Mouse (Mus musculus): ENCODE measurements at regions not wholly inside any gene's neighbourhood (a gene's known extent, or its start where the extent isn't known, plus 50 kb on each side); places are given as distances from the start of the nearest gene placed in this dataset.

- H3K27me3 ChIP-seq (ENCODE audit: insufficient read depth, poor library complexity, severe bottlenecking) = no peaks in the 10 kb centered on the region
- H3K4me1 ChIP-seq (replicated peaks) = no peaks in the 10 kb centered on the region
- H3K36me3 ChIP-seq = no peaks in the 10 kb centered on the region
- H3K27ac ChIP-seq = no peak overlapping the region
- H3K9me3 ChIP-seq = no peaks in the 10 kb centered on the region
- DNase-seq (ENCODE audit: low spot score) = no peak
- no peak overlapping the region for H3K4me3 ChIP-seq
- 60% methylated on average over 3 of the region's 3 CpGs for WGBS
Observed at GRCm38 (mm10) chr10:38458975-38459374, 362.6 kb downstream of the Rfpl4b start.

- Histone ChIP-seq H3K4me1 (replicated peaks) (no peaks in the 10 kb centered on the region), H3K27ac (no peak overlapping the region), H3K4me3 (no peak overlapping the region), H3K27me3 (ENCODE audit: insufficient read depth, poor library complexity, severe bottlenecking) (no peaks in the 10 kb centered on the region), H3K36me3 (no peaks in the 10 kb centered on the region), H3K9me3 (no peaks in the 10 kb centered on the region)
- DNase-seq (ENCODE audit: low spot score) = no peak
- 76% methylated on average over 3 of the region's 3 CpGs for WGBS
Observed at GRCm38 (mm10) chr10:38458424-38458823, 363.2 kb downstream of the Rfpl4b start.

- no peak overlapping the region for H3K4me3 ChIP-seq
- no peak overlapping the region for H3K27ac ChIP-seq
- H3K4me1 ChIP-seq (replicated peaks) = no peaks in the 10 kb centered on the region
- H3K27me3 ChIP-seq (ENCODE audit: insufficient read depth, poor library complexity, severe bottlenecking) = no peaks in the 10 kb centered on the region
- no peaks in the 10 kb centered on the region for H3K36me3 ChIP-seq
- DNase-seq (ENCODE audit: low spot score) = no peak
- H3K9me3 ChIP-seq = no peaks in the 10 kb centered on the region
Observed at GRCm38 (mm10) chr10:38456786-38457185, 364.8 kb downstream of the Rfpl4b start.

DNA sequence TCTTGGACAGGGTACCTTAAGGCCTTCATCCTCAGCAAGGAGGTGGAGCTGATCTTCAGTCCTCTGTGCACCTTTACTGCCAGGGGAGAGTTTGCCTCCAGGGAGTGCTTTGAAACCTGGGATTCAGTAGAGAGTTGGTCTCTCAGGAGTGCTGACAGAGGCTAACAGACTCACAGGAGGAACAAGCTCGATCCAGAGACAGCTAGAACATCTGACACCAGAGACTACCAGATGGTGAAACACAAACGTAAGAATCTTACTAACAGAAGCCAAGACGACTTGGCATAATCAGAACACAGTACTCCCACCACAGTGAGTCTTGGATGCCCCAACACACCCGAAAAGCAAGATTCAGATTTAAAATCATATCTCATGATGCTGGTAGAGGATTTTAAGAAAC lies 372.3 kb downstream of the Rfpl4b start:
- H3K27ac ChIP-seq = no peak overlapping the region
- 0 out of 2 replicates have a peak, but pooled peaks cover 3% of the 10 kb centered on the region for H3K9me3 ChIP-seq
- no peak overlapping the region for H3K4me3 ChIP-seq
- H3K36me3 ChIP-seq = no peaks in the 10 kb centered on the region
- no peaks in the 10 kb centered on the region for H3K4me1 ChIP-seq (replicated peaks)
- 81% methylated on average over 4 of the region's 4 CpGs for WGBS
- no peak for DNase-seq (ENCODE audit: low spot score)
- no peaks in the 10 kb centered on the region for H3K27me3 ChIP-seq (ENCODE audit: insufficient read depth, poor library complexity, severe bottlenecking)

- Histone ChIP-seq H3K9me3 (0 out of 2 replicates have a peak, but pooled peaks cover 3% of the 10 kb centered on the region), H3K4me1 (replicated peaks) (no peaks in the 10 kb centered on the region), H3K4me3 (no peak overlapping the region), H3K27me3 (ENCODE audit: insufficient read depth, poor library complexity, severe bottlenecking) (no peaks in the 10 kb centered on the region), H3K27ac (no peak overlapping the region), H3K36me3 (no peaks in the 10 kb centered on the region)
- WGBS = 86% methylated on average over 1 of the region's 1 CpGs
- no peak for DNase-seq (ENCODE audit: low spot score)
Observed at GRCm38 (mm10) chr10:38447706-38448105, 373.9 kb downstream of the Rfpl4b start.

- no peak overlapping the region for H3K27ac ChIP-seq
- no peak for DNase-seq (ENCODE audit: low spot score)
- no peaks in the 10 kb centered on the region for H3K27me3 ChIP-seq (ENCODE audit: insufficient read depth, poor library complexity, severe bottlenecking)
- 0 out of 2 replicates have a peak, but pooled peaks cover 3% of the 10 kb centered on the region for H3K9me3 ChIP-seq
- H3K4me1 ChIP-seq (replicated peaks) = no peaks in the 10 kb centered on the region
- no peaks in the 10 kb centered on the region for H3K36me3 ChIP-seq
- H3K4me3 ChIP-seq = no peak overlapping the region
Observed at GRCm38 (mm10) chr10:38447256-38447655, 374.3 kb downstream of the Rfpl4b start.

DNA sequence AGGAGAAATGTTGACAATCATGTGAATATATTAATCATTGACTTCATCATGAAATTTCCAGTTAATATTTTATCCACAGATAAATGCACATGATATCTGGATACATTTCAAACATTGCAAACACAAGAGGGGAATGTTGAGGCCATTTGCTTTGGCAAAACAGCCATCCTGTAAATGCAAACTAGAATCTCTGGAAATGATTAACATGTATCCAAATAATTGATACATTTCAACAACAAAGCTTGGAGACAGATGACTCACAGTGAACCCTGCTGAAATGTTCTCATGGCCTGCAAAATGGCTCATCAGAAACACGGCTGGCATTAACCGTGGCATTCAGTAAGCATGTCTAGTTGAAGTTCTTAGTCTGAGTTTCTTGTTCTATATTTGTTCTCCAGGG lies 382.3 kb downstream of the Rfpl4b start:
- no peak overlapping the region for H3K27ac ChIP-seq
- 95% methylated on average over 2 of the region's 2 CpGs for WGBS
- no peaks in the 10 kb centered on the region for H3K4me1 ChIP-seq (replicated peaks)
- no peak for DNase-seq (ENCODE audit: low spot score)
- no peak overlapping the region for H3K4me3 ChIP-seq
- no peaks in the 10 kb centered on the region for H3K36me3 ChIP-seq
- no peaks in the 10 kb centered on the region for H3K27me3 ChIP-seq (ENCODE audit: insufficient read depth, poor library complexity, severe bottlenecking)
- H3K9me3 ChIP-seq = no peaks in the 10 kb centered on the region

DNA sequence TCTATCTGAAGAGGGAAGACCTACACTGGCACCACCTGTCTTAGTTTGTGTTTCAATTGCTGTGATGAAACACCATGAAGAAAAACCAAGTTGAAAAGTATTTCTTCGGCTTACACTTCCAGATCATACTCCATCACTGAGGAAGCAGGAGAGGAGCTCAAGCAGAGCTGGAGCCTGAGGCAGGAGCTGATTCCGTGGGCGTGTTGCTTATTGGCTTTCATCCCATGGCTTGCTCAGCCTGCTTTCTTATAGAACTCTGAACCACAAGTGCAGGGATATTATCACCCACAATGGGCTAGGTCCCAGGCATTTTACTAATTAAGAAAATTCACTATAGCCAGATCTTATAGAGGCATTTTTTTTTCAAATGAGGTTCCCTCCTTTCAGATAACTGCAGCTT lies 384.7 kb downstream of the Rfpl4b start:
- 86% methylated on average over 3 of the region's 3 CpGs for whole genome bisulfite sequencing
- no peaks in the 10 kb centered on the region for H3K4me1 ChIP-seq (replicated peaks)

DNA sequence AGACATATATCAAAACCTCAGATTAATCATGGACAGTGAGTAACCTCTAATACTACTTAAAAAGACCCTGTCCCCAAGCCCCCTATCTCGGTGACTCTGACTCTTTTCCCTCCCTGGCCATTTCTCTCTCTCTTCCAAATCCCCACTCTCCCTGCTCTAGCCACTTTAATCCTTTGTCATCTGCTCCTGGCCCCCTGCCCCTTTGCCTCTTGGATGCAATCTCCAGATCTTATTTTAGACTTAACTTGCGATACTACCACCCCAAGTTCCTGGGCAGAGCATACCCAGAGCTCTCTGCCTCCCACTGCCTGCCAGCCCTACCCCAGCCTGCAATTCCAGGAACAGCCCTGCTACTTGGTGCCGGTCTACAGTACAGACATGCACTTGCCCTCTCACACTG lies 400.0 kb downstream of the Rfpl4b start:
- no peaks in the 10 kb centered on the region for H3K27me3 ChIP-seq (ENCODE audit: insufficient read depth, poor library complexity, severe bottlenecking)
- H3K4me1 ChIP-seq (replicated peaks) = no peaks in the 10 kb centered on the region
- H3K9me3 ChIP-seq = no peaks in the 10 kb centered on the region
- no peak for DNase-seq (ENCODE audit: low spot score)
- peak overlapping the region; percentile 25; the same call in 1 of the 2 replicates for H3K27ac ChIP-seq
- no peaks in the 10 kb centered on the region for H3K36me3 ChIP-seq
- H3K4me3 ChIP-seq = no peak overlapping the region
- WGBS = 87% methylated on average over 3 of the region's 3 CpGs

More for the DNA sequence above, 384.7 kb downstream of the Rfpl4b start:
- Histone ChIP-seq H3K9me3 (peaks cover 13% of the 10 kb centered on the region; the same call in 1 of the 2 replicates), H3K27ac (no peak overlapping the region), H3K36me3 (no peaks in the 10 kb centered on the region), H3K4me3 (no peak overlapping the region), H3K27me3 (ENCODE audit: insufficient read depth, poor library complexity, severe bottlenecking) (no peaks in the 10 kb centered on the region)
- no peak for DNase-seq (ENCODE audit: low spot score)

- no peak for DNase-seq (ENCODE audit: low spot score)
- no peaks in the 10 kb centered on the region for H3K4me1 ChIP-seq (replicated peaks)
- no peak overlapping the region for H3K4me3 ChIP-seq
- no peaks in the 10 kb centered on the region for H3K36me3 ChIP-seq
- no peak overlapping the region for H3K27ac ChIP-seq
- H3K27me3 ChIP-seq (ENCODE audit: insufficient read depth, poor library complexity, severe bottlenecking) = no peaks in the 10 kb centered on the region
- H3K9me3 ChIP-seq = no peaks in the 10 kb centered on the region
Observed at GRCm38 (mm10) chr10:38419771-38420170, 401.8 kb downstream of the Rfpl4b start.

DNA sequence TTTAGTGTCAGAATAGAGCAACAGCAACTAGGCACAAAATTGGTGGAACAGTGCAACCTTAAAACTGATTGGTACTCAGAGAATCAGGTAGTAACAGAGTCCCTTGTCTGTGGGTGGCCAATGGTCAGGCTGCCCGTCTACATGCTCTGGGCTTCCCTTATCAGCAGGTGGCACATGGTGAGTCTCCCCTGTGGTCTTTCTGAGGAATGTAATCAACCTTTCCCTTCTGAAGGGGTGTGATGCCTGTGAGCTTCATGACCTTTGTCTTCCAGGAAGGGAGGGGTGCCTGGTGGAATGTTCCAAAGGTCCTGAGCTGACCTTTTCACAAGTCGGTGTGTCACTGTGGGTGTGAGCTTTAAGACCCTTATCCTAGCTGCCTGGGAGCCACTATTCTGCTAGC lies 438.4 kb downstream of the Rfpl4b start:
- Histone ChIP-seq H3K27ac (no peak overlapping the region), H3K4me1 (replicated peaks) (no peaks in the 10 kb centered on the region), H3K27me3 (ENCODE audit: insufficient read depth, poor library complexity, severe bottlenecking) (no peaks in the 10 kb centered on the region), H3K9me3 (peaks cover 5% of the 10 kb centered on the region; the same call in 1 of the 2 replicates), H3K4me3 (no peak overlapping the region), H3K36me3 (no peaks in the 10 kb centered on the region)
- WGBS = 43% methylated on average over 2 of the region's 2 CpGs
- no peak for DNase-seq (ENCODE audit: low spot score)

- H3K27me3 ChIP-seq (ENCODE audit: insufficient read depth, poor library complexity, severe bottlenecking) = no peaks in the 10 kb centered on the region
- no peak overlapping the region for H3K4me3 ChIP-seq
- 93% methylated on average over 7 of the region's 7 CpGs for WGBS
- H3K9me3 ChIP-seq = no peaks in the 10 kb centered on the region
- no peaks in the 10 kb centered on the region for H3K36me3 ChIP-seq
- H3K4me1 ChIP-seq (replicated peaks) = no peaks in the 10 kb centered on the region
- no peak overlapping the region for H3K27ac ChIP-seq
- DNase-seq (ENCODE audit: low spot score) = no peak
Observed at GRCm38 (mm10) chr10:38381873-38382296, 439.7 kb downstream of the Rfpl4b start.

- no peaks in the 10 kb centered on the region for H3K4me1 ChIP-seq (replicated peaks)
- no peak overlapping the region for H3K27ac ChIP-seq
- 82% methylated on average over 2 of the region's 2 CpGs for WGBS
- H3K27me3 ChIP-seq (ENCODE audit: insufficient read depth, poor library complexity, severe bottlenecking) = no peaks in the 10 kb centered on the region
- no peak overlapping the region for H3K4me3 ChIP-seq
- H3K9me3 ChIP-seq = no peaks in the 10 kb centered on the region
- no peak for DNase-seq (ENCODE audit: low spot score)
- no peaks in the 10 kb centered on the region for H3K36me3 ChIP-seq
Observed at GRCm38 (mm10) chr10:38380388-38380787, 441.2 kb downstream of the Rfpl4b start.

- no peak for DNase-seq (ENCODE audit: low spot score)
Observed at GRCm38 (mm10) chr10:38366776-38367175, 454.8 kb downstream of the Rfpl4b start.

More at GRCm38 (mm10) chr10:38366776-38367175, 454.8 kb downstream of the Rfpl4b start:
- H3K9me3 ChIP-seq = no peaks in the 10 kb centered on the region
- H3K27ac ChIP-seq = no peak overlapping the region
- H3K27me3 ChIP-seq (ENCODE audit: insufficient read depth, poor library complexity, severe bottlenecking) = no peaks in the 10 kb centered on the region
- no peak overlapping the region for H3K4me3 ChIP-seq
- no peaks in the 10 kb centered on the region for H3K4me1 ChIP-seq (replicated peaks)
- H3K36me3 ChIP-seq = no peaks in the 10 kb centered on the region
- WGBS = 92% methylated on average over 2 of the region's 2 CpGs
